Mouse (Mus musculus): ENCODE results near the gene Sprr4. TPM values are rescaled to one million over a fixed set of nuclear protein-coding genes. Genes with fewer than 3 reads are reported as not detected.

Gene Sprr4
- total RNA-seq, 1 experiment, result not detected

DNA sequence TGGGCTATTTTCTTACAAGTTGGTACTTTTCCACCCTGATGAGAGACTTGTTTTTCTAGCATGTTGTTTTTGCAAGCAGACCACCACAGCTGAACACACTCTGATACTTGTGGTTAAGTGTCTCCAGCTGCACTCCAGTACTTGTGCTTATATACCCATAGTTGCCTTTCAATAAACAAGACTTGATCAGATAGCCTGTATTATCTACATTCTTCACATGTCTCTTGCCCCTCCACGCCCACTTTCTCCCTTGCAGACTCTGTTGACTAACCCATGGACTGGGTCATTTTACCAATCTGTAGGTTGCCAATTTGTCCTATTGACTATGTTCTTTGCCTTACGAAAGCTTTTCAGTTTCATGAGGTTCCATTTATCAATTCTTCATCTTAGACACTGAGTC, 30.2 kb downstream of the Sprr4 start:
- in situ Hi-C loops (cut with MboI; ENCODE audit: low sequenced_read_pairs in 2 of 2, unreplicated experiment in 2 of 2), result no loop called here
- H3K9me3 ChIP-seq (ENCODE audit: control insufficient read depth, insufficient read depth, low read depth, low read length), result no peaks in the 10 kb centered on the region
- TF ChIP-seq HCFC1 (IDR thresholded peaks at IDR 0.05; ENCODE audit: borderline replicate concordance, insufficient read depth, low read length), result no peak
- no peak for TF ChIP-seq MAFK (IDR thresholded peaks at IDR 0.05; ENCODE audit: insufficient read depth, low read depth, low read length)
- TF ChIP-seq ZNF384 (IDR thresholded peaks at IDR 0.05; ENCODE audit: low read depth, low read length), result no peak
- TF ChIP-seq ZC3H11A (IDR thresholded peaks at IDR 0.05; ENCODE audit: borderline replicate concordance, low read depth, low read length), result no peak
- TF ChIP-seq CHD2 (IDR thresholded peaks at IDR 0.05; ENCODE audit: low read depth, low read length), result no peak
- no peak overlapping the region for H3K9ac ChIP-seq (ENCODE audit: insufficient read depth, low read depth, low read length, poor library complexity, severe bottlenecking)
- no peaks in the 10 kb centered on the region for H3K4me1 ChIP-seq (ENCODE audit: control insufficient read depth in 2 of 2, insufficient read depth in 2 of 2, low read length in 2 of 2, poor library complexity in 1 of 2)
- H3K36me3 ChIP-seq (ENCODE audit: control insufficient read depth, insufficient read depth, low read length, poor library complexity, severe bottlenecking), result no peaks in the 10 kb centered on the region
- no peak for DNase-seq (ENCODE audit: low read depth, low spot score)
- no peak overlapping the region for H3K4me3 ChIP-seq (ENCODE audit: insufficient read depth in 1 of 2, low read depth in 1 of 2, low read length in 2 of 2, poor library complexity in 1 of 2, severe bottlenecking in 1 of 2)
- H3K27ac ChIP-seq (ENCODE audit: insufficient read depth, low read depth, low read length, poor library complexity, severe bottlenecking), result no peak overlapping the region

DNA sequence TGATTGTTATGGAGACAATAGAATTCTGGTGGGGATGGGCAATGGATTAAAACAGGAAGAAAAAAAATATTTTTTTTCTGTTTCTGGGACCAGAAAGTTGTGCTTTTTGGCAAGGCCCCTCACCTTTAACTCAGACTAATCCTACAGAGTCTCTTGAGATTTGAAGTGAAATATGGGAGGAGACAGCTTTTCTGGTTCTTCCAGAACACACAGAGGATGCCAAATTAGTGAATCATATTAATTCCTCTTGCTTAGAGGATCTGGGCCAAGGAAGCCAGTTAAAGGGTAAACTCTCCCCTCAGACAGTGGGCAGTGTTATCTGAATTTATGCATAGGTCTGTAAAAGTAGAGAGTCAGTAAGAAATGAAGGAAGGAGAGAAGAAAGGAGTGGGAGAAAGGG, 32.9 kb downstream of the Sprr4 start:
- Histone ChIP-seq H3K9ac (ENCODE audit: insufficient read depth, low read depth, low read length, poor library complexity, severe bottlenecking) (no peak overlapping the region), H3K36me3 (ENCODE audit: control insufficient read depth, insufficient read depth, low read length, poor library complexity, severe bottlenecking) (no peaks in the 10 kb centered on the region), H3K27ac (ENCODE audit: insufficient read depth, low read depth, low read length, poor library complexity, severe bottlenecking) (no peak overlapping the region), H3K9me3 (ENCODE audit: control insufficient read depth, insufficient read depth, low read depth, low read length) (no peaks in the 10 kb centered on the region), H3K4me1 (ENCODE audit: control insufficient read depth in 2 of 2, insufficient read depth in 2 of 2, low read length in 2 of 2, poor library complexity in 1 of 2) (no peaks in the 10 kb centered on the region), H3K4me3 (ENCODE audit: insufficient read depth in 1 of 2, low read depth in 1 of 2, low read length in 2 of 2, poor library complexity in 1 of 2, severe bottlenecking in 1 of 2) (no peak overlapping the region)
- TF ChIP-seq ZC3H11A (IDR thresholded peaks at IDR 0.05; ENCODE audit: borderline replicate concordance, low read depth, low read length), result no peak
- TF ChIP-seq CHD2 (IDR thresholded peaks at IDR 0.05; ENCODE audit: low read depth, low read length), result no peak
- no peak for TF ChIP-seq ZNF384 (IDR thresholded peaks at IDR 0.05; ENCODE audit: low read depth, low read length)
- TF ChIP-seq HCFC1 (IDR thresholded peaks at IDR 0.05; ENCODE audit: borderline replicate concordance, insufficient read depth, low read length), result no peak
- no peak for TF ChIP-seq MAFK (IDR thresholded peaks at IDR 0.05; ENCODE audit: insufficient read depth, low read depth, low read length)
- in situ Hi-C loops (cut with MboI; ENCODE audit: low sequenced_read_pairs in 2 of 2, unreplicated experiment in 2 of 2), result no loop called here
- DNase-seq (ENCODE audit: low read depth, low spot score), result no peak

DNA sequence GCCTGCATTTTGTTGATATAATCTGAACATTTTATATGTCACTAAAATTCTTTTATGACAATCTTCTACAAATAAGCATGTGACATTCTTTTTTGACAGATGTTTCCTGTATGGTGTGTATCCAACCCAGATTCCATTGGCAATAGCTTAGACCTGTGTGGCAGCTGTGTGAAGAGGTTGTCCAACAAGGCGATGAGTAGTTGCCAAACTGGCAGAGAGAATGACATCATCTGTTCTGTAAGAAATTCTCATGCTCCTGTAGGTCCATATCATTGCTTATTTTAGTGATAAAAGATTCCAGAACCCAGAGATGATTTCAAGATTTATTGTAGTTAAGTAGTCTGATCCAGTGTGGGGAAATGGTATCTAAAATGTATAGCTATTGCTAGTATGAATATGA, 33.7 kb downstream of the Sprr4 start:
- Histone ChIP-seq H3K9ac (ENCODE audit: insufficient read depth, low read depth, low read length, poor library complexity, severe bottlenecking) (no peak overlapping the region), H3K4me3 (ENCODE audit: insufficient read depth in 1 of 2, low read depth in 1 of 2, low read length in 2 of 2, poor library complexity in 1 of 2, severe bottlenecking in 1 of 2) (no peak overlapping the region), H3K9me3 (ENCODE audit: control insufficient read depth, insufficient read depth, low read depth, low read length) (no peaks in the 10 kb centered on the region), H3K36me3 (ENCODE audit: control insufficient read depth, insufficient read depth, low read length, poor library complexity, severe bottlenecking) (no peaks in the 10 kb centered on the region), H3K4me1 (ENCODE audit: control insufficient read depth in 2 of 2, insufficient read depth in 2 of 2, low read length in 2 of 2, poor library complexity in 1 of 2) (no peaks in the 10 kb centered on the region), H3K27ac (ENCODE audit: insufficient read depth, low read depth, low read length, poor library complexity, severe bottlenecking) (no peak overlapping the region)
- no peak for DNase-seq (ENCODE audit: low read depth, low spot score)
- in situ Hi-C loops (cut with MboI; ENCODE audit: low sequenced_read_pairs in 2 of 2, unreplicated experiment in 2 of 2), result no loop called here
- no peak for TF ChIP-seq ZNF384 (IDR thresholded peaks at IDR 0.05; ENCODE audit: low read depth, low read length)
- TF ChIP-seq MAFK (IDR thresholded peaks at IDR 0.05; ENCODE audit: insufficient read depth, low read depth, low read length), result no peak
- TF ChIP-seq ZC3H11A (IDR thresholded peaks at IDR 0.05; ENCODE audit: borderline replicate concordance, low read depth, low read length), result no peak
- TF ChIP-seq CHD2 (IDR thresholded peaks at IDR 0.05; ENCODE audit: low read depth, low read length), result no peak
- no peak for TF ChIP-seq HCFC1 (IDR thresholded peaks at IDR 0.05; ENCODE audit: borderline replicate concordance, insufficient read depth, low read length)

DNA sequence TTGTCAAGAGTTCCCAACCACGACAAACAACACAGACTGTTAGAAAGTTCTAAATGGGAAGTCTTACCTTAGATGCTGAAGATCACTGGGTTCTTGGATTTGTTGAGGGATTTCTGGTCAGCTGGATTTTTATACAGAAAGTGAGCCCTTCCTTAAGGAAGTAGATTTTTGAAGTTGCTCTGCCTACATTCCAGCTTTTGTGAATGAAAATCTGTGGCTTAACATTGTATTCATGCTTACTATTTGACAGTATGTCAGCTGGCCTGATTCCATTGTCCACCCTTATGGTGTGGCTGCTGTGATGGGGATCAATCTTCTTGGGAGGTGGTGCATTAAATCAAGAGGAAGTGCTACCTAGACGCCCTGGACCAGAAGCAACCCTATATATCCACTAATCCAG, 41.7 kb downstream of the Sprr4 start, which contains the start of gene Sprr3:
Sprr3 (minus strand) TSS at position 101 of the 400 bp plus-strand sequence.
- Histone ChIP-seq H3K9me3 (ENCODE audit: control insufficient read depth, insufficient read depth, low read depth, low read length) (no peaks in the 10 kb centered on the region), H3K27ac (ENCODE audit: insufficient read depth, low read depth, low read length, poor library complexity, severe bottlenecking) (no peak within 1 kb of the TSS), H3K4me3 (ENCODE audit: insufficient read depth in 1 of 2, low read depth in 1 of 2, low read length in 2 of 2, poor library complexity in 1 of 2, severe bottlenecking in 1 of 2) (no peak within 1 kb of the TSS), H3K9ac (ENCODE audit: insufficient read depth, low read depth, low read length, poor library complexity, severe bottlenecking) (no peak within 1 kb of the TSS), H3K36me3 (ENCODE audit: control insufficient read depth, insufficient read depth, low read length, poor library complexity, severe bottlenecking) (no peaks in the 10 kb centered on the region), H3K4me1 (ENCODE audit: control insufficient read depth in 2 of 2, insufficient read depth in 2 of 2, low read length in 2 of 2, poor library complexity in 1 of 2) (no peaks in the 10 kb centered on the region)
- DNase-seq (ENCODE audit: low read depth, low spot score), result no peak
- in situ Hi-C loops (cut with MboI; ENCODE audit: low sequenced_read_pairs in 2 of 2, unreplicated experiment in 2 of 2), result no loop called here
- TF ChIP-seq MAFK (IDR thresholded peaks at IDR 0.05; ENCODE audit: insufficient read depth, low read depth, low read length) (no peak), ZC3H11A (IDR thresholded peaks at IDR 0.05; ENCODE audit: borderline replicate concordance, low read depth, low read length) (no peak), ZNF384 (IDR thresholded peaks at IDR 0.05; ENCODE audit: low read depth, low read length) (no peak), HCFC1 (IDR thresholded peaks at IDR 0.05; ENCODE audit: borderline replicate concordance, insufficient read depth, low read length) (no peak), CHD2 (IDR thresholded peaks at IDR 0.05; ENCODE audit: low read depth, low read length) (no peak)

DNA sequence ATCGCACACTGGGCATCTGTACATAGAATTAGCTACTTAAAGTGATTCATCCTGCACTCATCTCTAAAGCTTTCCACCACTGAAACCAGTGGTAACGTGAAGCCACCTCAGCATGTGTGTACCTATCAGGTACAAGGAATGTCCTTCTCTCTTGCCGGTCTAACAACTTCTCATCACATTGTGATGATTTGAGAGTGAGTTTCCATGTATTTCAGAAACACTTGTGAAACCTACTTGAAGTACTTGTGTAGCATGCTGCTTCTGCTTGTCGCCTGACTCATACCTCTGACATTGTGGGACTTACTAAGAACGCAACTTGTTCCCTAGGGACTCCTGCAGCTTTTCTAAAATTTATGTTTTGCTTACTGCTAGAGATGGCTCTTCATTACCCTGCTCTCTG, 45.1 kb downstream of the Sprr4 start:
- Histone ChIP-seq H3K9me3 (ENCODE audit: control insufficient read depth, insufficient read depth, low read depth, low read length) (no peaks in the 10 kb centered on the region), H3K36me3 (ENCODE audit: control insufficient read depth, insufficient read depth, low read length, poor library complexity, severe bottlenecking) (no peaks in the 10 kb centered on the region), H3K9ac (ENCODE audit: insufficient read depth, low read depth, low read length, poor library complexity, severe bottlenecking) (no peak overlapping the region), H3K4me3 (ENCODE audit: insufficient read depth in 1 of 2, low read depth in 1 of 2, low read length in 2 of 2, poor library complexity in 1 of 2, severe bottlenecking in 1 of 2) (no peak overlapping the region), H3K4me1 (ENCODE audit: control insufficient read depth in 2 of 2, insufficient read depth in 2 of 2, low read length in 2 of 2, poor library complexity in 1 of 2) (no peaks in the 10 kb centered on the region), H3K27ac (ENCODE audit: insufficient read depth, low read depth, low read length, poor library complexity, severe bottlenecking) (no peak overlapping the region)
- no peak for TF ChIP-seq CHD2 (IDR thresholded peaks at IDR 0.05; ENCODE audit: low read depth, low read length)
- TF ChIP-seq HCFC1 (IDR thresholded peaks at IDR 0.05; ENCODE audit: borderline replicate concordance, insufficient read depth, low read length), result no peak
- TF ChIP-seq ZNF384 (IDR thresholded peaks at IDR 0.05; ENCODE audit: low read depth, low read length), result no peak
- no peak for DNase-seq (ENCODE audit: low read depth, low spot score)
- in situ Hi-C loops (cut with MboI; ENCODE audit: low sequenced_read_pairs in 2 of 2, unreplicated experiment in 2 of 2), result no loop called here

Other genes with a start within 250 kb of the Sprr4 start
- not detected in 2 replicates for gene Sprr2a3, start 215.1 kb downstream of the Sprr4 start, total RNA-seq (2012; rRNA removed)
- gene Sprr2b, start 183.9 kb downstream of the Sprr4 start, total RNA-seq (2012; rRNA removed), result not detected in 2 replicates
- not detected in 2 replicates for gene Sprr2d, start 161.4 kb downstream of the Sprr4 start, total RNA-seq (2012; rRNA removed)
- not detected in 2 replicates for gene Sprr2e, start 148.3 kb downstream of the Sprr4 start, total RNA-seq (2012; rRNA removed)
- not detected in 2 replicates for gene Sprr2f, start 135.3 kb downstream of the Sprr4 start, total RNA-seq (2012; rRNA removed)
- gene Sprr2h, start 114.8 kb downstream of the Sprr4 start, total RNA-seq (2012; rRNA removed), result not detected in 2 replicates
- not detected in 2 replicates for gene Sprr2i, start 92.5 kb downstream of the Sprr4 start, total RNA-seq (2012; rRNA removed)
- not detected in 2 replicates for gene Sprr2j-ps, start 82.4 kb downstream of the Sprr4 start, total RNA-seq (2012; rRNA removed)
- 8.2 and 16.7 TPM in 2 replicates for gene Gm9774, start 71.1 kb downstream of the Sprr4 start, total RNA-seq (2012; rRNA removed)
- gene Sprr2k, start 67.9 kb downstream of the Sprr4 start, total RNA-seq (2012; rRNA removed), result 1.7 TPM in 1 of 2 replicates, not detected in the other
- gene Sprr1b, start 61.7 kb downstream of the Sprr4 start, total RNA-seq (2012; rRNA removed), result not detected in 2 replicates
- gene Sprr3, start 41.8 kb downstream of the Sprr4 start, total RNA-seq (2012; rRNA removed), result not detected in 2 replicates
- 0.32 TPM in 1 of 2 replicates, not detected in the other for gene Sprr1a, start 14.6 kb downstream of the Sprr4 start, total RNA-seq (2012; rRNA removed)
- gene 2310046K23Rik, start 34.0 kb upstream of the Sprr4 start, total RNA-seq (2012; rRNA removed), result not detected in 2 replicates
- 0.21 and 0.45 TPM in 2 replicates for gene Ivl, start 73.2 kb upstream of the Sprr4 start, total RNA-seq (2012; rRNA removed)
- gene Smcp, start 88.5 kb upstream of the Sprr4 start, total RNA-seq (2012; rRNA removed), result not detected in 2 replicates
- not detected in 2 replicates for gene 2210017I01Rik, start 107.0 kb upstream of the Sprr4 start, total RNA-seq (2012; rRNA removed)
- gene Lce6a, start 121.2 kb upstream of the Sprr4 start, total RNA-seq (2012; rRNA removed), result not detected in 2 replicates
- gene Lce1a1, start 147.8 kb upstream of the Sprr4 start, total RNA-seq (2012; rRNA removed), result not detected in 2 replicates
- gene Lce1b, start 156.4 kb upstream of the Sprr4 start, total RNA-seq (2012; rRNA removed), result not detected in 2 replicates
- gene Lce1a2, start 169.8 kb upstream of the Sprr4 start, total RNA-seq (2012; rRNA removed), result not detected in 2 replicates
- not detected in 2 replicates for gene Lce1c, start 178.8 kb upstream of the Sprr4 start, total RNA-seq (2012; rRNA removed)
- not detected in 2 replicates for gene Lce1d, start 186.7 kb upstream of the Sprr4 start, total RNA-seq (2012; rRNA removed)
- not detected in 2 replicates for gene Lce1e, start 208.6 kb upstream of the Sprr4 start, total RNA-seq (2012; rRNA removed)
- not detected in 2 replicates for gene Lce1f, start 219.9 kb upstream of the Sprr4 start, total RNA-seq (2012; rRNA removed)
- not detected in 2 replicates for gene Gm38119, start 238.6 kb upstream of the Sprr4 start, total RNA-seq (2012; rRNA removed)

Data from ES-E14 (cell line).